Mouse (Mus musculus): ENCODE data around the gene Fabp6. TPM values are rescaled to one million over a fixed set of nuclear protein-coding genes. Genes with fewer than 3 reads are reported as not detected.
A peak's percentile ranks its signal among the peaks of the same experiment; 100 is the strongest.

Fabp6 gene
- polyA plus RNA-seq, 1 experiment, result not detected

DNA sequence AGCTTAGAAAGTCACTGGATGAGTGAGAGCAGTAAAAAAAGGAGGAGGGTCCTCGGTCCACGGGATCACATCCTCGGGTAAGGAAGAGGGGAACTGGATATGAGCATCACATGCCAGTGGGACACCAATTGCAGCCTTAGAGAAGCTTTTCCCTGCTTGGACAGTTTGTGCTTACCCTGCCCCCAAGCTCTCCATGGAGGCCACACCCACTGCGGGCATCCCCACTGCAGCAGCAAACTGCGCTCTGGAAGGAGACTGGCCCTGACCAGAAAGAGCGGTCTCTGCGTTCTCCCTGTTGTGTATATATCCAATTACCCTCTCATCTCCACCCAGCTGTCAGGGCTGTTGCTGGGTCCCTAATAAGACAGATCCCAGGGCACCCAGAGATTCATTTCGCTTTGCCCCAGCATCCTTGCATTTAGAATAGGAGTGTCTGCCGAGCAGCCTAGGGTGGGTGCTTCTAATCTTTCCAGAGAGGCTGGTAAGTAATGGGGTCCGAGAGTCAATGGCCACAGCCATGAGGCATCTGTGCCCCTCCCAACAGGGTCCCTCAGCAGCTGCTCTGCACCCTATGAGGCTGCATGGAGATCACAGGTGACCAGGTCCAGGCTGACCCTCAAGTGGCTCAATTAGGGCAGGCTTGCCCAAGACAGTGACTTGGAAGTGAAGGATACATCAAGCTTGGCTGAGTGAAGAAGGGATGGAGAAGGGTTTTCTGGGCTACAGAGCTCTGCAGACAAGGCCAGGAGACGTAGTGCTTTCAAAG, 23.4 kb downstream of the Fabp6 start:
- 74% methylated on average over 11 of the region's 11 CpGs for WGBS
- Histone ChIP-seq H3K4me3 (ENCODE audit: insufficient read depth, low read depth, low read length) (no peak overlapping the region), H3K27ac (ENCODE audit: insufficient read depth, low read depth, low read length) (no peak overlapping the region), H3K4me1 (ENCODE audit: control insufficient read depth, insufficient read depth, low read length) (peaks cover 8% of the 10 kb centered on the region; the same call in 1 of the 2 replicates)
- TF ChIP-seq CTCF (IDR thresholded peaks at IDR 0.05; ENCODE audit: insufficient read depth, low read depth, low read length) (no peak), POLR2A (IDR thresholded peaks at IDR 0.05; ENCODE audit: insufficient read depth, low read depth, low read length) (no peak)

DNA sequence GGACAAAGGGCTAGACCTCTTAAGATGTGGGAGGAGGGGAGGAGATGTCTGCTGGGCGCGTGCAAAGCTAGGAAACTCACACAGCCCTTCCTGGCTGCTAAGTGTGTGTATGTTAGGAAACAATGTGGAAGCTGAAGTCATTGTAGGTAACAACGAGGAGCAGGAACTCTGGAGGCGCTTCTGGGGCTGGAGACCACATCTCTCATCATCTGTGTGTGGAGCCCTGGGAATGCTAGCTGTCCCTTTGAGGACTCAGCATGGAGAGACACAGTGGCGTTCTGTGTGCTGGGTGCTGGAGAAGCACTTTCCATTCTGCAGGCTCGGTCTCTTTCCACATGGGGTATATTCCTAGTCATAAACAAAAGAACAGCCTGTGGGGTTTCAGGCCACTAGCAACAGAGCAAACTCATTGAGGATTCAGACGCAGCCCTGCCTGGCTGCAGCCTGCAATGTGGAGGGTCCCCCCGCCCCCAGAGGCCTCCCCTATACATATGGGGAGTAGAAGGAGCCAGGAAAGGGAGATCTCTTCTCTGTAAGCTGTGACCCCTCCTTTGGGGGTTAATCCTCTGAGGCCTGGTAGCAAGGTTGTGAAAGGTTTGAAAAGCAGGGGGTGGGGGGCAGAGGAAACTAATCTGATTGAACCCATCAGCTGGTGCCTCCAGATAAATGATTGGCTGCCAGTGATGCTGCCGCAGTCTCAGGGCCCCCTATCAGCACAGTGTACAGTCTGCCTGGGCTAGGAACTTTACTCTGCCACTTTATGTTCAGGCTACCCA, 25.8 kb downstream of the Fabp6 start:
- Histone ChIP-seq H3K4me3 (ENCODE audit: insufficient read depth, low read depth, low read length) (no peak overlapping the region), H3K4me1 (ENCODE audit: control insufficient read depth, insufficient read depth, low read length) (peaks cover 8% of the 10 kb centered on the region; the same call in 1 of the 2 replicates), H3K27ac (ENCODE audit: insufficient read depth, low read depth, low read length) (no peak overlapping the region)
- 38% methylated on average over 9 of the region's 9 CpGs for WGBS
- no peak for TF ChIP-seq CTCF (IDR thresholded peaks at IDR 0.05; ENCODE audit: insufficient read depth, low read depth, low read length)
- no peak for TF ChIP-seq POLR2A (IDR thresholded peaks at IDR 0.05; ENCODE audit: insufficient read depth, low read depth, low read length)

DNA sequence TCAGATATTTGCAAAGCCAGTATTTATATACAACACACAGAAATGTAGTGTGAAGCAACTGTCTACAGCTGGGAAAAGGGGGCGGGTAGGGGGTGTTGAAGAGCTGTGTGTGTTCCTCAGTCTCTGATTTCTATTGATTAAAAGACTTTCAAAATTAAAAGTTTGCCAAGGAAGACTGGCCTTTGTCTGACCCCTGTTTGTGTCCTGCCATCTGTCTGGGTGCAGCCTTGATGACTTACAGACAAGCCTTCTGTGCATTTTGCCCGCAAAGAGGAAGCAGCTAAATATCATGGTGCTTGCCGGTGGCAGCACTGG, 26.3 kb downstream of the Fabp6 start:
- WGBS, result 44% methylated on average over 3 of the region's 3 CpGs
- Histone ChIP-seq H3K4me3 (ENCODE audit: insufficient read depth, low read depth, low read length) (no peak overlapping the region), H3K27ac (ENCODE audit: insufficient read depth, low read depth, low read length) (no peak overlapping the region), H3K4me1 (ENCODE audit: control insufficient read depth, insufficient read depth, low read length) (peaks cover 8% of the 10 kb centered on the region; the same call in 1 of the 2 replicates)
- TF ChIP-seq POLR2A (IDR thresholded peaks at IDR 0.05; ENCODE audit: insufficient read depth, low read depth, low read length) (no peak), CTCF (IDR thresholded peaks at IDR 0.05; ENCODE audit: insufficient read depth, low read depth, low read length) (no peak)

DNA sequence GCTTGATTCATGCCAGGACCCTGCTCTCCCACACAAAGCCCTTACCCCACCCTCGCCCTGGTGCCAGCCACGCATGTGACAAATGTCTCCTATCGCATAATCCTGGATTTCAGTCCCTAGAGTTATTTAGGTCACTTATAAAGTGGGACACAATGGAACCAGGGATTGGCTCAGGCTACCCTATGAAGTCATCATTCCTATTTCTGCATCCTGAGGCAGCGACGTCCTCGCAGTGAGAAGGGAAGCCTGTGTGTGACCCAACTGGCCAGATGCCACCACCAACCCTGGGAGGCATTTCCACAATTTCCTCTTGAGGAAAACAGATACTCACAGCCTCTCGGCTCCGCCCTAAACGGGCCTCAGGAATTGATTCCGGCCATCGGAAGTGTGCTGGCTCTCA, 31.7 kb downstream of the Fabp6 start:
- 40% methylated on average over 11 of the region's 11 CpGs for WGBS
- no peak for TF ChIP-seq CTCF (IDR thresholded peaks at IDR 0.05; ENCODE audit: insufficient read depth, low read depth, low read length)
- no peak for TF ChIP-seq POLR2A (IDR thresholded peaks at IDR 0.05; ENCODE audit: insufficient read depth, low read depth, low read length)
- H3K4me1 ChIP-seq (ENCODE audit: control insufficient read depth, insufficient read depth, low read length), result peaks cover 10% of the 10 kb centered on the region
- no peak overlapping the region for H3K27ac ChIP-seq (ENCODE audit: insufficient read depth, low read depth, low read length)
- H3K4me3 ChIP-seq (ENCODE audit: insufficient read depth, low read depth, low read length), result no peak overlapping the region

DNA sequence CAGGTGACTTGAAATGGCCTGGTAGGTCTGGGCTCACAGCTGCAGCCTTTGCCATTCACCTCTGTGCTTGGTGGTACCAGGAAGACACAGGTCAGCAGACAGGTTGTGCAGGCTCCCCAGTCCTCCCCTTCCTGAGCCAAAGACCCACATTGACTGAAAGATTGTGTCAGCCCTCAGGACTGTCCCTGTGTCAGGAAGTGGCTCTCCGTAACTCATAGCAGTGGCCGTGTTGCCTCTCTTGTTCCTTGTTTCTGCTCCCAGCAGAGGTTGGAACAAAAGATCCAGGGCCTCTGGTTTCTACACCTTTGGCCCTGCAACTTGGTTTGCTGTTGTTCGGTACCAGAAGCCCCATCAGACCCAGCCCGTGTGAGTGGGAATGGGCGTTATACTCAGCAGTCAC, 32.2 kb downstream of the Fabp6 start:
- WGBS, result 66% methylated on average over 5 of the region's 5 CpGs
- H3K4me1 ChIP-seq (ENCODE audit: control insufficient read depth, insufficient read depth, low read length), result peaks cover 10% of the 10 kb centered on the region
- TF ChIP-seq POLR2A (IDR thresholded peaks at IDR 0.05; ENCODE audit: insufficient read depth, low read depth, low read length) (no peak), CTCF (IDR thresholded peaks at IDR 0.05; ENCODE audit: insufficient read depth, low read depth, low read length) (no peak)
- no peak overlapping the region for H3K27ac ChIP-seq (ENCODE audit: insufficient read depth, low read depth, low read length)
- no peak overlapping the region for H3K4me3 ChIP-seq (ENCODE audit: insufficient read depth, low read depth, low read length)

DNA sequence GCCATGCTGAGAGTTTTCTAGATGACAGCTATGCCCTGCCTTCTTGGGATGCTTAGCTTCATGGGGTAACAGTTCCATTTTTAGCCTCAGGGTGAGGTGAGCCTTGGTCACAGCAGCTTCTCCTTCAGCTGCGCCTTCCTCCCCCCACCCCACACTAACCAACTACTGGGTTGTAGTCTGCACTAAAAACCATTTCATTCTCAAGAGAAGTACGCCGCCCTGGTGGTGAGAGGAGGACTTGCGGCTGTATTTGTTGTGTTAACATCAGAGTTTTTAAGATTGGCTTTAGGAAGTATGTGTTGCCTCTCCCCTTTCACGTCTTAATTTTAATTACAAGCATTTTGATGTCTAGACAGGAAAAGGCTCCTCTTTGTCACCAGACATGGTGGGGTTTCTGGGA, 33.1 kb downstream of the Fabp6 start:
- no peak overlapping the region for H3K4me3 ChIP-seq (ENCODE audit: insufficient read depth, low read depth, low read length)
- peaks cover 10% of the 10 kb centered on the region for H3K4me1 ChIP-seq (ENCODE audit: control insufficient read depth, insufficient read depth, low read length)
- H3K27ac ChIP-seq (ENCODE audit: insufficient read depth, low read depth, low read length), result no peak overlapping the region
- TF ChIP-seq POLR2A (IDR thresholded peaks at IDR 0.05; ENCODE audit: insufficient read depth, low read depth, low read length), result no peak
- peak; percentile 34; the same call in 1 of the 2 replicates for TF ChIP-seq CTCF (IDR thresholded peaks at IDR 0.05; ENCODE audit: insufficient read depth, low read depth, low read length)
- WGBS, result 73% methylated on average over 5 of the region's 5 CpGs

DNA sequence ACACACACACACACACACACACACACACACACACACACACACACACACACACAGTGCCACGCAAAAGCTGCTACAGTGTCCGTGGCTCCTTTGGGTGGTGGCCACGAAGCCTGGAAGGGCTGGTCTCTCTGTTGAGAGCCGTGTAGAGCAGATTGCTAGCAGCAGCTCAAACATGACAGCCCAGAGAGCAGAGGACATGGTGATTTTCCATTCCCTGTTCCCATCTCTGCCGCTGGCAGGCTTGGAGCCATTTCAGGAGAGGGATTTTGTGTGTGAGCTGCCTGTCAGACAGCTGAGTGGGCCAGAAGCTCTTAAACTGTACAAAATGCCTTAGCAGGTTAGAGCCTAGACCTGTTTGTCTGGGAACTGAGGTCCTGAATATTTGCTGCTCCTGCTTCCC, 34.6 kb downstream of the Fabp6 start:
- 77% methylated on average over 5 of the region's 5 CpGs for WGBS
- TF ChIP-seq POLR2A (IDR thresholded peaks at IDR 0.05; ENCODE audit: insufficient read depth, low read depth, low read length), result no peak
- no peak for TF ChIP-seq CTCF (IDR thresholded peaks at IDR 0.05; ENCODE audit: insufficient read depth, low read depth, low read length)
- H3K4me3 ChIP-seq (ENCODE audit: insufficient read depth, low read depth, low read length), result no peak overlapping the region
- peaks cover 10% of the 10 kb centered on the region for H3K4me1 ChIP-seq (ENCODE audit: control insufficient read depth, insufficient read depth, low read length)
- H3K27ac ChIP-seq (ENCODE audit: insufficient read depth, low read depth, low read length), result no peak overlapping the region

DNA sequence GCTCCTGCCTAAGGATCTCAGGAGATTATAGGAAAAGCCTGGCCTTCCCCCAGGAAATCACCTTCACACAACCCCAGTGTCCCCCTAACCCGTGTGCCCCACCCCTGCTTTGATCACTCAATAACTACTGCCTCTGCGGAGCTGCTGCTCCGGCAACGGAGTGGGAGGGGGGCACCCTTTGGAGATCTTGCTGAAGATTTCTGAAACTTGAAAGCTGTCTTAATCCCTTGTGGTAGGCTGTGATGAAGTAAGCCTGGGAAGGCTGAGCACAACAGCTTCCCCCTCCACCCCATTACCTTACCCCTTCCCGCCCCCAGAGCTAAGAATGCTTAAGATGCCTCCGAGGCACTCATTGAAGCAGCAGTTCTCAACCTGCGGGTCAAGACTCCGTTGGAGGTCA, 35.5 kb downstream of the Fabp6 start:
- 63% methylated on average over 8 of the region's 8 CpGs for WGBS
- TF ChIP-seq POLR2A (IDR thresholded peaks at IDR 0.05; ENCODE audit: insufficient read depth, low read depth, low read length) (no peak), CTCF (IDR thresholded peaks at IDR 0.05; ENCODE audit: insufficient read depth, low read depth, low read length) (no peak)
- no peak overlapping the region for H3K4me3 ChIP-seq (ENCODE audit: insufficient read depth, low read depth, low read length)
- peaks cover 10% of the 10 kb centered on the region for H3K4me1 ChIP-seq (ENCODE audit: control insufficient read depth, insufficient read depth, low read length)
- H3K27ac ChIP-seq (ENCODE audit: insufficient read depth, low read depth, low read length), result no peak overlapping the region

DNA sequence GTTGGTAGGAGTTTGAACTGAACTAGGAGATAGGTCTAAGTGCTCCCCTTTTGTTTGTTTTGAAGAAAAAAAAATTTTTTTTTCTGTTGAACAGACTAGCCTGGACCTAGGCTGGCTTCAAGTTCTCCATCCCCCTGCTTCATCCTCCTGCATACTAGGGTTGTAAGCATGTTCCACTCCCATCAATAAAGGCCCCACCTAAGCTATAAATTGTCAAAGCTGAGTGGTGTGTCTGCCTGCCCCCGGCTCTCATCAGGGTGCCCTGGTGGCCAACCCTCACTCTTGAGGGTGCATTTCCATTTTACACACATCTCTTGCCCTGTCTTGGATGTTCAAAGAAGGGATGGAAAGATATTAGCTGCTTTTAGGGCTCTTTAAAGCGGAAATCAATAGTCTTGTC, 35.9 kb downstream of the Fabp6 start:
- Histone ChIP-seq H3K4me3 (ENCODE audit: insufficient read depth, low read depth, low read length) (no peak overlapping the region), H3K4me1 (ENCODE audit: control insufficient read depth, insufficient read depth, low read length) (peaks cover 10% of the 10 kb centered on the region), H3K27ac (ENCODE audit: insufficient read depth, low read depth, low read length) (no peak overlapping the region)
- WGBS, result 82% methylated on average over 2 of the region's 2 CpGs
- no peak for TF ChIP-seq POLR2A (IDR thresholded peaks at IDR 0.05; ENCODE audit: insufficient read depth, low read depth, low read length)
- TF ChIP-seq CTCF (IDR thresholded peaks at IDR 0.05; ENCODE audit: insufficient read depth, low read depth, low read length), result no peak
